Mouse (Mus musculus): ENCODE data around the gene Khsrp.

DNA sequence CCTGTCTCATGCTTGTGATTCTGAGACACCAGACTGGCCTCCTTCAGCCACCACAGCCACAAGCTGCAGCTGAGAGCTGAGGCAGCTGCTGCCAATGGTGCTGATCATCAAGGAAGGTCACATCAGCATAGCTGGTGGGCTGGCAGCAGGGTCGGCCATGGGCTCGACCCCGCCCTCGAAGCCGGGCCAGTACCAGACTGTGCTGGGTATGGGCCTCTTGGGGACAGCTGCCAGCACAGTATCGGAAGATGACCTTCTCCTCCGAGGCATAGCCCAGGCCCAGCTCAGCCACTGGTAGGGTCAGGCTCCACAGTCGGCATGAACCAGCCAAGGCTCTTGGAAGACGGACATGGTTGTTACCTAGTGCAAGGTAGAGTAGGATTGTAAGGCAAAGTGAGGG lies 31.9 kb downstream of the Khsrp start:
- TF ChIP-seq E2F4 (IDR thresholded peaks at IDR 0.05; ENCODE audit: insufficient read depth): no peak
- TF ChIP-seq POLR2A (IDR thresholded peaks at IDR 0.05; ENCODE audit: insufficient read length, low read depth): no peak
